Mouse (Mus musculus) embryonic facial prominence, embryonic 11.5 days (tissue): ENCODE measurements around the gene Lrrc28. TPM values are rescaled to one million over a fixed set of nuclear protein-coding genes. Genes with fewer than 3 reads are reported as not detected.

Experiments
- ATAC-seq: fragments of 200-750 bp; cut with Nextera tagmentation; replicated peaks from 2 replicates; pipeline ENCODE4 v1.8.0; 2017; ENCODE audit warnings: low read depth; ENCODE audit not compliant: insufficient number of reproducible peaks, low FRiP score, low TSS enrichment
- DNase-seq: peaks from one replicate; pipeline ENCODE4 v3.0.0-alpha.2; 2015; ENCODE audit warnings: low spot score
- H3K27ac ChIP-seq: fragments of 300-500 bp; sonication (generic); replicated peaks from 2 replicates; pipeline ENCODE4 v1.5.1; 2014; ENCODE audit warnings: mild to moderate bottlenecking, low read depth, low read length, control low read depth
- H3K27me3 ChIP-seq: fragments of 300-500 bp; sonication (generic); 2 replicates; pipeline ENCODE4 v1.6.1; 2014; ENCODE audit warnings: mild to moderate bottlenecking, low read length, moderate library complexity, mixed read lengths; ENCODE audit not compliant: control insufficient read depth, insufficient read depth
- H3K36me3 ChIP-seq: fragments of 300-500 bp; sonication (generic); replicated peaks from 2 replicates; pipeline ENCODE4 v1.6.1; 2014; ENCODE audit warnings: low read depth, mild to moderate bottlenecking, low read length, moderate library complexity, mixed read lengths; ENCODE audit not compliant: control insufficient read depth, insufficient read depth
- H3K4me1 ChIP-seq: fragments of 300-500 bp; sonication (generic); 2 replicates; pipeline ENCODE4 v1.6.1; 2014; ENCODE audit warnings: low read length, mixed read lengths; ENCODE audit not compliant: control insufficient read depth, insufficient read depth
- H3K4me2 ChIP-seq: fragments of 300-500 bp; sonication (generic); 2 replicates; pipeline ENCODE4 v1.6.1; 2014; ENCODE audit warnings: low read depth, mild to moderate bottlenecking, control low read depth, low read length, moderate library complexity
- H3K4me3 ChIP-seq: fragments of 300-500 bp; sonication (generic); 2 replicates; pipeline ENCODE4 v1.5.1; 2014; ENCODE audit warnings: low read depth, low read length, control low read depth
- H3K9ac ChIP-seq: fragments of 300-500 bp; sonication (generic); replicated peaks from 2 replicates; pipeline ENCODE4 v1.6.1; 2014; ENCODE audit warnings: mild to moderate bottlenecking, control low read depth, low read length
- H3K9me3 ChIP-seq: fragments of 300-500 bp; sonication (generic); replicated peaks from 2 replicates; pipeline ENCODE4 v1.6.1; 2016; ENCODE audit warnings: mild to moderate bottlenecking, low read length, inconsistent platforms, mixed read lengths; ENCODE audit not compliant: control insufficient read depth
- WGBS: fragments of 180-500 bp; shearing (Covaris S2); extraction: QIAGEN DNeasy Blood & Tissue Kit; methylation state at CpG from one replicate; pipeline ENCODE4 v1.1.7; 2014; 5-methylcytosine and 5-hydroxymethylcytosine counted together
- polyA plus RNA-seq: library from polyadenylated mRNA; unstranded; fragments of >200 nt; fragmentation: Nextera tagmentation; extraction: Ambion mirVana; gene quantifications from 2 replicates; pipeline ENCODE4 v1.2.1, GENCODE M21; 2014

Gene Lrrc28
- polyA plus RNA-seq, 1 experiment from 2014 or later: 27.6 TPM

DNA sequence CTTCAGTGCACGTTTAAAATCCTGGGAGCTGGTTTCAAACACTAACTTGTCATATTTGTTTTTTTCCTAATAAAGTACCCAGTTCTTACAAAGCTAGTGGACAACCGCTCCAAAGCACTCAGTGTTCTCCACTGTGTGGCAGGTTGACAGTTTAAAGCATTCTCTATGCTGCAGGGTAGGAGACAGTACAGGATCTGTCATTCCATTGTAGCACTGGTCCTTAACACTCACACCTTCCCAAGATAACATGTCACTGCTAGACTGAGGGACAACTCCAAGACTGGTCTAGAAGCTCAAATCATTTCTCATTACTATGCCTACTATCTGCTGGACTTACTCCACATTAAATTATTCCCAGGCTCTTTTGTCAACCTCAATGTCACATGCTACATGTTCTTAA is 90.2 kb downstream of the Lrrc28 start:
- Histone ChIP-seq H3K4me1 (no peaks in the 10 kb centered on the region), H3K9ac (no peak overlapping the region), H3K27ac (no peak overlapping the region), H3K4me2 (no peak overlapping the region), H3K36me3 (no peaks in the 10 kb centered on the region), H3K9me3 (no peaks in the 10 kb centered on the region), H3K4me3 (no peak overlapping the region), H3K27me3 (no peaks in the 10 kb centered on the region)
- DNase-seq (no peak), ATAC-seq (no peak)
- 86% methylated on average over 2 of the region's 2 CpGs for WGBS

DNA sequence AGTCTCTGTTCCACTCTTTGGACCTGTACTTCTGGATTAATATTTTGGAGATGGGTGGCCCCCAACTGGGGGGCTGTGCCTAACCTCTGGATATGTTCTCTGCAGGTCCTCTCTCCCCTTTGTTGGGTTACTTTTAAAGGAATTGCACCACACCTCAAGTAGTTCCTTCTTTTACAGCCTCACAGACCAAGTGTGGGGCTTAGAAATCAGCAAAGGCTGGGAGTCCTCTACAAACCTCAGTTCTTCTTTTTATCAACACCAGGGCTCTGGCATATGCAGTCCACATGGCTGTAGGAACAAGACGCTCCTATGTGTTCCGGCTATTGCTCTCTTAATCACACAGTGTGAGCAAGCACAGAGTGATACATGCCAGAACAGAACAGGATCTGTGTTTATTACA is 93.8 kb downstream of the Lrrc28 start:
- H3K4me3 ChIP-seq: no peak overlapping the region
- no peak for ATAC-seq
- no peak for DNase-seq
- no peaks in the 10 kb centered on the region for H3K27me3 ChIP-seq
- no peaks in the 10 kb centered on the region for H3K36me3 ChIP-seq
- 84% methylated on average over 2 of the region's 2 CpGs for WGBS
- no peak overlapping the region for H3K9ac ChIP-seq
- no peaks in the 10 kb centered on the region for H3K9me3 ChIP-seq
- H3K27ac ChIP-seq: no peak overlapping the region
- H3K4me2 ChIP-seq: no peak overlapping the region
- H3K4me1 ChIP-seq: no peaks in the 10 kb centered on the region

DNA sequence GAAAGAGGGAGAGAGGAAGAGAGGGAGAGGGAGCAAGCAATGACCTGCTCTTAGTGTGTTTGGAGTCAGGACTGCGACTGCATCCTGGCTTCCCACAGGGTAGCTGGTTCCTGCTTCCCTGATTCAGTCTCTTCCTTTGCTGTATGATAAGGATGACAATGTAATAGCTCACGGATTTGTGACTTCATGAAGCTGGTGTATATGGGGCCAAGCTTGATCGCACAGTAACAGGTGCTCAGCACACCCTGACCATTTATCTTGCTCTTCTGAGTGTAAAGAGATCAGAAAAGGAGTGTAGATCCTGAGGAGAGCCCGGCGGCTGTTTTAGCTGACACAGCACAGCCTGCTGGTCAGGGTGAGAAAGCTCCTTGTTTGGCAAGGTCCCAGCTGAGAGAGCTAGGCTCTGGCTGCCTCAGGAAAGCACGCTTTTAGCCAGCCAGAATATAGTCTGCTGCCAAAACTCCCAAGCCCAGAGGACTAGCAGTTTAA is 96.0 kb downstream of the Lrrc28 start:
- Histone ChIP-seq H3K27ac (no peak overlapping the region), H3K9ac (no peak overlapping the region), H3K4me2 (no peak overlapping the region), H3K4me1 (no peaks in the 10 kb centered on the region), H3K36me3 (no peaks in the 10 kb centered on the region), H3K27me3 (no peaks in the 10 kb centered on the region), H3K9me3 (no peaks in the 10 kb centered on the region), H3K4me3 (no peak overlapping the region)
- WGBS: 36% methylated on average over 6 of the region's 6 CpGs
- DNase-seq (peak; percentile 70), ATAC-seq (peak; percentile 56; the same call in 1 of the 2 replicates)

DNA sequence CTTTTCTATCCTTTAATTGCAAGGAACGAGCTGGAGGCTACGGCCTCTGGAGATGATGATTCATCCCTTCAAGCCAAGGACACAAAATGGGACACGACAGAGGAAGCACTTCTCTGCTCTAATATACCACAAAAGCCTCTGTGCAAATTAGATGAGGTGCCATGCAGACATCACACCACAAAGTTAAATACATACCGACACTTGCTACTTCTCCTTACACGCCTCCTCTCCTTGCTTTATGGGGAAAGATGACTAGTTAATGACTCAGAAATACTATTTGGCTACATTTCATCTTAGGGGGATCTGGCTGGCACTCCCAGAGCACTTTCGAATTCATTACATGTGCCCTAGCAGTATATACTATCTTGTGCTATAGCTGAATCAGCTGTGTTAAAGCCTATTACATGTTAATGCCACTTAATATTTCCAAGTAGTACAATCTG is 96.4 kb downstream of the Lrrc28 start:
- Histone ChIP-seq H3K9me3 (no peaks in the 10 kb centered on the region), H3K4me3 (no peak overlapping the region), H3K36me3 (no peaks in the 10 kb centered on the region), H3K9ac (no peak overlapping the region), H3K4me1 (no peaks in the 10 kb centered on the region), H3K27me3 (no peaks in the 10 kb centered on the region), H3K27ac (no peak overlapping the region), H3K4me2 (no peak overlapping the region)
- ATAC-seq: no peak
- DNase-seq: no peak
- 81% methylated on average over 6 of the region's 6 CpGs for WGBS

DNA sequence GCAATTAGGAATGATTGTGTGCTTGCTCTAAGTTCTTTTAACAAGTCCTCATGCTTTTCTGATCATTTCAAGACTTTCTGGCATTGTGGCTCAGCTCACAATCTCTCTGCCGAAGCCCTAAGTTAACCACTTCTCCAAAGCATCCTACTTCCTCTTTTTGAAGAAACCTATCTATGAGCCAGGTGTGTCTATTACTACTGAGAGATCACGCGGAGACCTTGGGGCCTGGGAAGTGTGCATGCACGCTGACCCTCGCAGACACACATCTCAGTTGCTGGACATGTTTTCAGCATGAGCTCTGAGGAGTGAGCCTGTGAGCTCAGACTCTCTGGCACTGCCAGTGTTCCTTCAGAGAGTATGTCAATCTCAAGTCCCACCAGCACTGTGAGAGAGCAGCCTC is 98.8 kb downstream of the Lrrc28 start:
- Histone ChIP-seq H3K4me3 (no peak overlapping the region), H3K4me2 (no peak overlapping the region), H3K9me3 (no peaks in the 10 kb centered on the region), H3K9ac (no peak overlapping the region), H3K4me1 (no peaks in the 10 kb centered on the region), H3K36me3 (no peaks in the 10 kb centered on the region), H3K27ac (no peak overlapping the region), H3K27me3 (no peaks in the 10 kb centered on the region)
- no peak for ATAC-seq
- 94% methylated on average over 5 of the region's 5 CpGs for WGBS
- no peak for DNase-seq

DNA sequence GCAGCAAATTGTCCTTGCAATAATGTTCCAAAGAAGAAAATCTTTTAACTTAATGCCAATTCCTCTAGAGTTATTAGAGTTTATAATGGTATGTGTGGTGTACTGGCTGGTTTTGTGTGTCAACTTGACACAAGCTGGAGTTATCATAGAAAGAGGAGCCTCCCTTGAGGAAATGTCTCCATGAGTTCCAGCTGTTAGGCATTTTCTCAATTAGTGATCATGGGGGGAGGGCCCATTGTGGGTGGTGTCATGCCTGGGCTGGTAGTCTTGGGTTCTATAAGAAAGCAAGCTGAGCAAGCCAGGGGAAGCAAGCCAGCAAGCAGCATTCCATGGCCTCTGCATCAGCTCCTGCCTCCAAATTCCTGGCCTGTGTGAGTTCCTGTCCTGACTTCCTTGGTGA is 100.5 kb downstream of the Lrrc28 start:
- Histone ChIP-seq H3K27me3 (no peaks in the 10 kb centered on the region), H3K9me3 (no peaks in the 10 kb centered on the region), H3K9ac (no peak overlapping the region), H3K4me1 (no peaks in the 10 kb centered on the region), H3K27ac (no peak overlapping the region), H3K4me2 (no peak overlapping the region), H3K36me3 (no peaks in the 10 kb centered on the region), H3K4me3 (no peak overlapping the region)
- DNase-seq: peak; percentile 77
- no peak for ATAC-seq

DNA sequence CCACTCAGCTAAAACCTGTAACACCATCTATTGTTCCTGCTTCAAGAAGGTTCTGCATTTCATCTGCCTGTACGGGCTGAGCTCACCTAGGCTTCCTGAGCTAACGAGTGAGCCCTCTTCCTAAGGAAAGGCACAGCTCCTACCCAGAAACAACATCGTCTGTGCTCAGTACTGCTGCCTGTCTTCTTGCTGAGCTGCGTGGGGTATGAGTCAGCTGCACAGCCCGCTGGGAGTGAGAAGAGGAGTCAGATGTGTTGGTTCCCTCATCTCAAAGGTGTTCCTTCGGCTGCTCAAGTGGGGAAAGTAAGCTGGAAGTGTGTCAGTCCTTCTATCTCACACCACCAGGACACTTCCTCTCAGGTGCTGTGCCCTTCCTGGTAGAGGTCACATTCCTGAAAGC is 101.4 kb downstream of the Lrrc28 start:
- no peak overlapping the region for H3K9ac ChIP-seq
- H3K4me3 ChIP-seq: no peak overlapping the region
- H3K4me1 ChIP-seq: no peaks in the 10 kb centered on the region
- no peak for DNase-seq
- H3K9me3 ChIP-seq: no peaks in the 10 kb centered on the region
- no peak for ATAC-seq
- no peaks in the 10 kb centered on the region for H3K36me3 ChIP-seq
- 63% methylated on average over 6 of the region's 6 CpGs for WGBS
- no peak overlapping the region for H3K4me2 ChIP-seq
- H3K27ac ChIP-seq: no peak overlapping the region
- no peaks in the 10 kb centered on the region for H3K27me3 ChIP-seq

DNA sequence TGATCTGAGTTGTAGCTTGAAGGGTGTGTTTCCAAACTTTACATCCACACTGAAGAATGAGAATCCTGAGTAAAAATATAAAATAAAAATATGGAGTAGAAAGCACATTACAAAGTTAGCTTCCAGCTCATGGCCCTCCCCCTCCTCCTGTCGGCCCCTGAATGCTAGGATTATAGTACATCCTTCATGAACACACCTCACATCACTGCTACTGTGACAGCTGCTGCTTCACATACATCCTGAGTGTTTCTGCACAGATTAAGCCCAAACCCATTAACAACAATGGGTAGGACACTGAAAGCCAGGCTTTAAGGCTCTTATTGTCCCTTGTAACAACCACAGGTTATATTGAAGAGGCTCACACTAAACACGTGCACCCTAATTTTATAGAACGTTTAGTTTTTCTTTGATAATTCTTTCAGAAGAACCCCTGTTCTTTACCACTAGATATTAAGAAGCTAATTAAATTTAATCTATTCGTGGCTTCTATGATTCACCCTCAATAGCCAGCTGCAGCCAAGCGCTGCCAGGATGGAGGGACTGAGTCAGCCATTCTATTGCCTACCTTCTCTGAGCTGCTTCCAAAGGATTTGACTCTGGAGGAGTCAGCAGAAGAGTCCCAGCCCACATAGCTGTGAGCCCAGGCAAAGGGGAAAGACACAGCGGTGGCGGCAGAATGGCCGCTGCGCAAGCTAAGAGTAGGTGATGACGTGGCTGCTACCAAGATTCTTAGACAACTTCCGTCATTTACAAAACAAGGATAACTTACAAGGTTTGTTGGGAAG is 108.3 kb downstream of the Lrrc28 start:
- Histone ChIP-seq H3K4me3 (no peak overlapping the region), H3K4me1 (no peaks in the 10 kb centered on the region), H3K9me3 (no peaks in the 10 kb centered on the region), H3K4me2 (no peak overlapping the region), H3K36me3 (no peaks in the 10 kb centered on the region), H3K9ac (no peak overlapping the region), H3K27me3 (no peaks in the 10 kb centered on the region), H3K27ac (no peak overlapping the region)
- DNase-seq: no peak
- 90% methylated on average over 11 of the region's 11 CpGs for WGBS
- ATAC-seq: no peak
